Mouse (Mus musculus): Measurements from ENCODE around the gene Bbc3. TPM values are rescaled to one million over a fixed set of nuclear protein-coding genes. Genes with fewer than 3 reads are reported as not detected.

Bbc3 gene
- polyA plus RNA-seq, 1 experiment from 2014 or later = 31.1 TPM

DNA sequence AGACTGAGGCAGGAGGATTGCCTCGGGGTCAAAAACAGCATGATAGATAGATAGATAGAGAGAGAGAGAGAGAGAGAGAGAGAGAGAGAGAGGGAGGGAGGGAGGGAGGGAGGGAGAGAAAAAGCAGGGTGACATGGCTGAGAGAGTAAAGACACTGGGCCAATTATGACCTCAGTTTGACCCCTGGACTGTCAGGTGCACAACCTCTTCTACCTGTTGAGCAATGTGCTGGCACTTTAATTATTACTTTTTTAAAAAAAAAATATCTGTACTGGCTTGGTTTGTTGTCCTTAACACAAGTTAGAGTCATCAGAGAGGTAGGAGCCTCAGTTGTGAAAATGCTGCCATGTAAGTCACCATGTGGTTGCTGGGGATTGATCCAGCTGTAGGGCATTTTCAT is 20.4 kb upstream of the Bbc3 start:
- no peak for DNase-seq (ENCODE audit: low spot score)
- Histone ChIP-seq H3K4me3 (ENCODE audit: low read depth, low read length) (no peak overlapping the region), H3K27ac (ENCODE audit: low read length) (no peak overlapping the region), H3K4me2 (replicated peaks; ENCODE audit: low read depth, low read length) (no peak overlapping the region), H3K27me3 (replicated peaks; ENCODE audit: insufficient read depth, low read length) (no peaks in the 10 kb centered on the region), H3K9ac (replicated peaks; ENCODE audit: low read depth) (no peak overlapping the region), H3K4me1 (ENCODE audit: insufficient read depth, low read depth, low read length) (no peaks in the 10 kb centered on the region; the same call in 1 of the 2 replicates), H3K36me3 (ENCODE audit: insufficient read depth, low read length) (peaks cover 10% of the 10 kb centered on the region), H3K9me3 (ENCODE audit: low read length) (no peaks in the 10 kb centered on the region)
- ATAC-seq = no peak
- TF ChIP-seq EP300 (IDR thresholded peaks at IDR 0.05) (no peak), CTCF (IDR thresholded peaks at IDR 0.05) (no peak)
- WGBS = 68% methylated on average over 1 of the region's 1 CpGs

GRCm38 (mm10) chr7:16294346-16294745 is 13.8 kb upstream of the Bbc3 start:
- Histone ChIP-seq H3K4me3 (ENCODE audit: low read depth, low read length) (no peak overlapping the region; the same call in 1 of the 2 replicates), H3K4me2 (replicated peaks; ENCODE audit: low read depth, low read length) (0 out of 2 replicates have a peak overlapping the region, but pooled peaks have one; percentile 70), H3K4me1 (ENCODE audit: insufficient read depth, low read depth, low read length) (peaks cover 13% of the 10 kb centered on the region; the same call in 1 of the 2 replicates), H3K27me3 (replicated peaks; ENCODE audit: insufficient read depth, low read length) (no peaks in the 10 kb centered on the region), H3K36me3 (ENCODE audit: insufficient read depth, low read length) (no peaks in the 10 kb centered on the region), H3K27ac (ENCODE audit: low read length) (peak overlapping the region; percentile 55), H3K9me3 (ENCODE audit: low read length) (no peaks in the 10 kb centered on the region), H3K9ac (replicated peaks; ENCODE audit: low read depth) (no peak overlapping the region)
- 24% methylated on average over 4 of the region's 4 CpGs for WGBS
- TF ChIP-seq CTCF (IDR thresholded peaks at IDR 0.05) = peak; percentile 56
- no peak for TF ChIP-seq EP300 (IDR thresholded peaks at IDR 0.05)
- DNase-seq (ENCODE audit: low spot score) (peak; percentile 89), ATAC-seq (peak; percentile 53)

DNA sequence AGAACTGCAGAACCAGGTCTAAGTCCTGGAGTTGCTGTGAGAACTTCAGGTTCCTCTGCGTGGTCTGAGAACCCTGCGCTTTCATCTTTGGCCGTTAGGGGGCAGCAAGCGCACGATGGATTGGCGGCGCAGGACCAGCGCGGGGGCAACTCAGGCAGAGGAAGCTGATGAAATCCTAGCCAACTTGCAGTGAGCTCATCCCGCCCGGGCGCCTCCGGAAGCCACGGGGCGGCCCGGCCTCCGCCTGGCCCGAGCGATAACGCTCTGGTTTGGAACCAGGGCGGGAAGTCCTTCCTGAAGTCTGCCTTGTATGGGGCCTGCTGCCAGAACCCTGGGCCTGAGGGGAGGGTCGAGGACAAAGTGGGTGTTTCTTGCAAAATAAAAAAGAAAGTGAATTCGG is 13.4 kb upstream of the Bbc3 start:
- Histone ChIP-seq H3K4me3 (ENCODE audit: low read depth, low read length) (peak overlapping the region; percentile 47), H3K4me2 (replicated peaks; ENCODE audit: low read depth, low read length) (peak overlapping the region; percentile 70), H3K27ac (ENCODE audit: low read length) (peak overlapping the region; percentile 89), H3K36me3 (ENCODE audit: insufficient read depth, low read length) (no peaks in the 10 kb centered on the region), H3K4me1 (ENCODE audit: insufficient read depth, low read depth, low read length) (peaks cover 13% of the 10 kb centered on the region), H3K9me3 (ENCODE audit: low read length) (no peaks in the 10 kb centered on the region), H3K27me3 (replicated peaks; ENCODE audit: insufficient read depth, low read length) (no peaks in the 10 kb centered on the region), H3K9ac (replicated peaks; ENCODE audit: low read depth) (peak overlapping the region; percentile 29; the same call in 1 of the 2 replicates)
- DNase-seq (ENCODE audit: low spot score) (peak; percentile 98), ATAC-seq (peak; percentile 89)
- peak; percentile 99 for TF ChIP-seq EP300 (IDR thresholded peaks at IDR 0.05)
- TF ChIP-seq CTCF (IDR thresholded peaks at IDR 0.05) = peak; percentile 99
- WGBS = under 1% methylated on average over 23 of the region's 23 CpGs

DNA sequence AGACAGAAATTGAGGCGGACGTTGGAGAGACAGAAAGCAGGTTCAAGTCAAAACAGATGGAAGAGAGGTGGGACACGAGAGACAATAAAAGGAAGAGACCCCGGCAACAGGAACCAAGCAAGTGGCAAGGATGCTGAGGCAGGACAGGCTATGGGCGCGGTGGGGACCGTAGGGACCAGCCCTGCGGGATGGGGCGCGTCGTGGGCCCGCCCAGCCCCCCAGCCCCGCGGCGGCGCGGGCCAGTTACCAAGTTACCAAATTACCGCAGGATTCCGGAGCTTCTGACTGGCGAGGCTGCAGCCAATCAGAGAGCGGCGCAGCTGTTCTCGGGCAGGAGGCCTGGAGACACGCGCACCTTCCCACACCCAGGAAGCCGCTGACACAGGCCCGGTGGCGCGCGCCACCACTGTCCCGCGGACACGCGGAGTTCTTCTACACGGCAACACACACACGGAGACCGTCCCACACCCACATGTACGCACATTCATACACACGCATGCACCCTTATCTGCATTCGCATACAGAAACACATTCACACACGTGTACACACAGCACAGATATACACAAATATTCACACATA is 12.8 kb upstream of the Bbc3 start:
- WGBS = 2% methylated on average over 38 of the region's 41 CpGs
- Histone ChIP-seq H3K4me3 (ENCODE audit: low read depth, low read length) (peak overlapping the region; percentile 47), H3K4me1 (ENCODE audit: insufficient read depth, low read depth, low read length) (peaks cover 16% of the 10 kb centered on the region), H3K36me3 (ENCODE audit: insufficient read depth, low read length) (no peaks in the 10 kb centered on the region), H3K4me2 (replicated peaks; ENCODE audit: low read depth, low read length) (peak overlapping the region; percentile 70), H3K9me3 (ENCODE audit: low read length) (no peaks in the 10 kb centered on the region), H3K27me3 (replicated peaks; ENCODE audit: insufficient read depth, low read length) (no peaks in the 10 kb centered on the region), H3K27ac (ENCODE audit: low read length) (peak overlapping the region; percentile 89), H3K9ac (replicated peaks; ENCODE audit: low read depth) (peak overlapping the region; percentile 29; the same call in 1 of the 2 replicates)
- no peak for TF ChIP-seq EP300 (IDR thresholded peaks at IDR 0.05)
- no peak for TF ChIP-seq CTCF (IDR thresholded peaks at IDR 0.05)
- ATAC-seq = peak; percentile 53
- peak; percentile 90 for DNase-seq (ENCODE audit: low spot score)

DNA sequence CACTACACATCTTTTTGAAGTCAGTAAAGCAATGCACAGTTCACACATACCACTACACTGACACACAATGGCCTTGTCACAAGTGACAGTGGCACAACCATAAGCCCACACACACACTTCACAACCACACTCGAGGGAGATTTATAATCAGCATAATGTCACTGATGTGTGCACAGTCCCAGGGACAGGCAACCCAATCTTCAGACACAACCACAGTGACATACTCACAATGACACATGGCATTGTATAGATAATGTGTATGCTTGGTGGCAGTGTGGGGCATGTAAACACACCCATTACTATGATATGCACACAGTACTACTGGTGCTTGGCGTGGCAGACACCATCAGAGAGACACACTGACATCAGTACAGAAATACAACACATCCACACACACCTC is 12.0 kb upstream of the Bbc3 start:
- Histone ChIP-seq H3K27me3 (replicated peaks; ENCODE audit: insufficient read depth, low read length) (no peaks in the 10 kb centered on the region), H3K27ac (ENCODE audit: low read length) (peak overlapping the region; percentile 89), H3K36me3 (ENCODE audit: insufficient read depth, low read length) (no peaks in the 10 kb centered on the region), H3K4me1 (ENCODE audit: insufficient read depth, low read depth, low read length) (peaks cover 16% of the 10 kb centered on the region), H3K9me3 (ENCODE audit: low read length) (no peaks in the 10 kb centered on the region), H3K4me2 (replicated peaks; ENCODE audit: low read depth, low read length) (0 out of 2 replicates have a peak overlapping the region, but pooled peaks have one; percentile 54), H3K9ac (replicated peaks; ENCODE audit: low read depth) (no peak overlapping the region), H3K4me3 (ENCODE audit: low read depth, low read length) (no peak overlapping the region)
- TF ChIP-seq CTCF (IDR thresholded peaks at IDR 0.05) = no peak
- WGBS = 14% methylated on average over 2 of the region's 2 CpGs
- ATAC-seq (no peak), DNase-seq (ENCODE audit: low spot score) (no peak)

GRCm38 (mm10) chr7:16296766-16297390 is 11.3 kb upstream of the Bbc3 start:
- Histone ChIP-seq H3K27ac (ENCODE audit: low read length) (peak overlapping the region; percentile 89), H3K9me3 (ENCODE audit: low read length) (no peaks in the 10 kb centered on the region), H3K9ac (replicated peaks; ENCODE audit: low read depth) (no peak overlapping the region), H3K27me3 (replicated peaks; ENCODE audit: insufficient read depth, low read length) (no peaks in the 10 kb centered on the region), H3K4me1 (ENCODE audit: insufficient read depth, low read depth, low read length) (peaks cover 16% of the 10 kb centered on the region), H3K36me3 (ENCODE audit: insufficient read depth, low read length) (no peaks in the 10 kb centered on the region), H3K4me3 (ENCODE audit: low read depth, low read length) (0 out of 2 replicates have a peak overlapping the region, but pooled peaks have one; percentile 12), H3K4me2 (replicated peaks; ENCODE audit: low read depth, low read length) (peak overlapping the region; percentile 54)
- peak; percentile 55 for TF ChIP-seq CTCF (IDR thresholded peaks at IDR 0.05)
- TF ChIP-seq EP300 (IDR thresholded peaks at IDR 0.05) = peak; percentile 74
- ATAC-seq = peak; percentile 60
- DNase-seq (ENCODE audit: low spot score) = peak; percentile 97
- WGBS = 2% methylated on average over 19 of the region's 22 CpGs
